Mouse (Mus musculus) lung, embryonic 16.5 days (tissue): ENCODE data around the gene Il13. TPM values are rescaled to one million over a fixed set of nuclear protein-coding genes. Genes with fewer than 3 reads are reported as not detected.

Experiments used
- ATAC-seq: fragments of 200-750 bp; cut with Nextera tagmentation; 2 replicates; pipeline ENCODE4 v1.8.0; 2017; ENCODE audit warnings: low read depth, mild to moderate bottlenecking, moderate library complexity
- H3K27ac ChIP-seq: fragments of 300-500 bp; sonication (generic); 2 replicates; pipeline ENCODE4 v1.5.1; 2014; ENCODE audit warnings: mild to moderate bottlenecking, control low read depth, low read length
- H3K27me3 ChIP-seq: fragments of 300-500 bp; sonication (generic); 2 replicates; pipeline ENCODE4 v1.6.1; 2014; ENCODE audit warnings: low read depth, low read length, mixed read lengths; ENCODE audit not compliant: control insufficient read depth, insufficient read depth
- H3K36me3 ChIP-seq: fragments of 300-500 bp; sonication (generic); 2 replicates; pipeline ENCODE4 v1.6.1; 2014; ENCODE audit warnings: low read length; ENCODE audit not compliant: control insufficient read depth, insufficient read depth
- H3K4me1 ChIP-seq: fragments of 300-500 bp; sonication (generic); replicated peaks from 2 replicates; pipeline ENCODE4 v1.6.1; 2014; ENCODE audit warnings: low read length, mixed read lengths; ENCODE audit not compliant: control insufficient read depth, insufficient read depth
- H3K4me2 ChIP-seq: fragments of 300-500 bp; sonication (generic); 2 replicates; pipeline ENCODE4 v1.6.1; 2014; ENCODE audit warnings: low read depth, low read length, control low read depth
- H3K4me3 ChIP-seq: fragments of 300-500 bp; sonication (generic); 2 replicates; pipeline ENCODE4 v1.5.1; 2014; ENCODE audit warnings: mild to moderate bottlenecking, low read length, control low read depth
- H3K9ac ChIP-seq: fragments of 300-500 bp; sonication (generic); 2 replicates; pipeline ENCODE4 v1.6.1; 2014; ENCODE audit warnings: low read length, control low read depth
- H3K9me3 ChIP-seq: fragments of 300-500 bp; sonication (generic); 2 replicates; pipeline ENCODE4 v1.6.1; 2016; ENCODE audit warnings: low read length; ENCODE audit not compliant: control insufficient read depth
- WGBS: fragments of 180-500 bp; shearing (Covaris S2); extraction: QIAGEN DNeasy Blood & Tissue Kit; methylation state at CpG from one replicate; pipeline ENCODE4 v1.1.7; 2014; 5-methylcytosine and 5-hydroxymethylcytosine counted together
- polyA plus RNA-seq: library from polyadenylated mRNA; unstranded; fragments of >200 nt; fragmentation: Nextera tagmentation; extraction: Ambion mirVana; gene quantifications from 2 replicates; pipeline ENCODE4 v1.2.1, GENCODE M21; 2015

Gene Il13
- polyA plus RNA-seq, 1 experiment from 2014 or later = not detected

DNA sequence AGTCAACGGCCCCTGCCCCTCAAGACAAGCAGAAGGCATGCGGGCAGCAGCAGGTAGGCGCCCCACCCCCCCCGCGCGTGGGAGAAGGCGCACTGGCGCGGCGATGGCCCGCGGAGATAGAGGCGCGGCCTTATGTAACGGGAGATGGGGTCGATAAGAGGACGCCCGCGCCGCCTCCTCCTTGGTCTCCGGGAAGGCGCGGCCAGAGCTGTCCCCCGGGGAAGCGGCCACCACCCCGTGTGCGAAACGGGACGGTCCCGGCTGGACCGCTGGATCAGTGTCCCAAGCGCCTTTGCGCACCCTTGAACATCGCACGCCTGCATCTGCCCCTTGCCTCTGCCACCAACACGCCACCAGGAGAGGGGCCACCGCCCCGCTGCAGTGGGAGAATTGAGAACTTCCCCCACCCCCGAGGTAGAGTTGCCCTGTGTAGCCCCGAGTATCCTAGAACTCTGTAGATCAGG is 1.7 kb upstream of the Il13 start:
- H3K4me2 ChIP-seq = peak overlapping the region; percentile 79
- H3K36me3 ChIP-seq = no peaks in the 10 kb centered on the region
- H3K4me3 ChIP-seq = peak overlapping the region; percentile 43
- no peaks in the 10 kb centered on the region for H3K9me3 ChIP-seq
- peak; percentile 51; the same call in 1 of the 2 replicates for ATAC-seq
- peak overlapping the region; percentile 50; the same call in 1 of the 2 replicates for H3K9ac ChIP-seq
- H3K27ac ChIP-seq = no peak overlapping the region
- peaks cover 9% of the 10 kb centered on the region for H3K27me3 ChIP-seq
- 2% methylated on average over 40 of the region's 40 CpGs for WGBS
- peaks cover 7% of the 10 kb centered on the region for H3K4me1 ChIP-seq

DNA sequence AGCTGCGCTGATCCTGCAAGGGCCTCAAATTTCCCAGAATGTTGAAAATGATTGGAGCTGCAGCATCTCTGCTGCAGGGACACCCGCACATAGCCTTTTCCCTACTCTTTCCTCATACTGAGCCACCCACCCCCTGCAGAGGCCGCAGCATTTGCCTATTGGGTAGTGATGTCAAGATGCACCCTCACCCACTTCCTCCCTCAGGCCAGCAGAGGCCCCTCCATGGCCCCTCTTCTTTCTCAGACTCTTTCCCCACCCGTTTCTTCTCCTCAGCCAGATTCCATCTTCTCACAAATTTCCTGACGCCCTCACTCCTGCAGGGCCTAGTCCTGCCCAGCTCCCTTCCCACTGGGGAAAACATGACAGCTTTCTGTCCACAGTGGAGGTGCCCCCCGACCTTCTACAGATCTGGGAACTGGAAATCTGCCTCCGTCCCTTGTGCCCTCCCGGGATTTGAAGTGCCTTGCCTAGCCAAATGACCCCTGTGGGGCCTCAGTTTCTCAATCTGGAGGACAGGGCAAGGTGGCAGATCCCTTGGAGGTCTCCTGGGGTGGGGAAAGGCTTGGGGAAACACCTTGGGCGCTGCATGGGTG is 1.2 kb upstream of the Il13 start:
- Histone ChIP-seq H3K4me1 (peaks cover 7% of the 10 kb centered on the region), H3K27ac (no peak overlapping the region), H3K27me3 (peaks cover 9% of the 10 kb centered on the region), H3K9ac (peak overlapping the region; percentile 50; the same call in 1 of the 2 replicates), H3K4me2 (peak overlapping the region; percentile 79), H3K36me3 (no peaks in the 10 kb centered on the region), H3K4me3 (peak overlapping the region; percentile 43), H3K9me3 (no peaks in the 10 kb centered on the region)
- WGBS = 39% methylated on average over 9 of the region's 9 CpGs
- no peak for ATAC-seq

DNA sequence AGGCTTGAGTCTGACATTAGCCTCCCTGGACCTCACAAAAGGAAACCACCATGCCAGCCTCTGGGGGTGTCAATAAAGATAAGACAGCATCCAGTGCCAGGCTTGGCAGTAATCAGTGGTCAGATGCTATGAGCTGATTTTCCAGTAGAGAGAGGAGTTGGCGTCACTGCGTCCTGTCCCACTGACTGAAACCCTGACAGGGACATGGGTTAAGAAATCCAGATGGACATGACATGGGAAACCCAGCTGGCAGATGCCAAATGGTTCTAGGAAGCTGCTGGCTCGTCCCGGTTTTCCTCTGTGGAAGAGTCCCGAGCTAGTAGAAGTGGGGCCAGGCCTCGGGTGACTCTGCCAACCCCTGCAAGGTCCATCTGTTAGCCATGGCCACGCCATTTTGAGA is 858 bp downstream of the Il13 start:
- H3K27me3 ChIP-seq = peaks cover 9% of the 10 kb centered on the region
- no peaks in the 10 kb centered on the region for H3K9me3 ChIP-seq
- H3K4me1 ChIP-seq = peaks cover 7% of the 10 kb centered on the region
- H3K9ac ChIP-seq = no peak overlapping the region
- ATAC-seq = no peak
- no peaks in the 10 kb centered on the region for H3K36me3 ChIP-seq
- no peak overlapping the region for H3K4me3 ChIP-seq
- no peak overlapping the region for H3K27ac ChIP-seq
- no peak overlapping the region for H3K4me2 ChIP-seq
- WGBS = 74% methylated on average over 7 of the region's 7 CpGs

GRCm38 (mm10) chr11:53632122-53632733 is 2.3 kb downstream of the Il13 start:
- WGBS = 74% methylated on average over 14 of the region's 14 CpGs
- Histone ChIP-seq H3K4me2 (no peak overlapping the region), H3K9me3 (no peaks in the 10 kb centered on the region), H3K27ac (no peak overlapping the region), H3K9ac (no peak overlapping the region), H3K4me1 (peaks cover 7% of the 10 kb centered on the region), H3K36me3 (no peaks in the 10 kb centered on the region), H3K27me3 (peaks cover 9% of the 10 kb centered on the region), H3K4me3 (no peak overlapping the region)
- no peak for ATAC-seq

DNA sequence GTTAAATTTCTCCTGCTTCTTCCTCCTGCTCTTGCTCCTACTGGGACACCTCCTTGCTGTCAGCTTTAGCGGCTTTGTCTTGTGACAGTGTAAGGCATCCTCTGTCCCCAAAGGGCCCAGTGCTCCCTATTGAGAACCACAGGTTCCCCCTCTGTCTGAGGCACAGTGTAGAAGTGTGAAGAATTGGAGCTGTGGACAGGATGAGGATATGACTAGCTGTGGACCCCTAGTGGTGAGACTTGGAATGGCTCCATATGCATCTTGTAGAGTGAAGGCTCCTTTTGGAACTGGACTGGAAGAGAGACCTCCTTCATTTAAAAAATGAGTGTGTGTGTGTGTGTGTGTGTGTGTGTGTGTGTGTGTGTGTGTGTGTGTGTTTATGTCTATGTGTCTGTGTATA is 6.6 kb downstream of the Il13 start:
- peak; percentile 71; the same call in 1 of the 2 replicates for ATAC-seq
- 12% methylated on average over 1 of the region's 1 CpGs for WGBS
- H3K4me3 ChIP-seq = no peak overlapping the region
- H3K27ac ChIP-seq = no peak overlapping the region
- no peak overlapping the region for H3K4me2 ChIP-seq
- no peaks in the 10 kb centered on the region for H3K36me3 ChIP-seq
- no peak overlapping the region for H3K9ac ChIP-seq
- no peaks in the 10 kb centered on the region for H3K4me1 ChIP-seq
- H3K9me3 ChIP-seq = no peaks in the 10 kb centered on the region
- H3K27me3 ChIP-seq = no peaks in the 10 kb centered on the region

- Histone ChIP-seq H3K27me3 (no peaks in the 10 kb centered on the region), H3K9me3 (no peaks in the 10 kb centered on the region), H3K36me3 (no peaks in the 10 kb centered on the region), H3K4me1 (no peaks in the 10 kb centered on the region), H3K4me2 (no peak overlapping the region), H3K27ac (no peak overlapping the region), H3K9ac (no peak overlapping the region), H3K4me3 (no peak overlapping the region)
- 58% methylated on average over 17 of the region's 17 CpGs for WGBS
- no peak for ATAC-seq
These were observed 7.6 kb downstream of the Il13 start for GRCm38 (mm10) chr11:53626802-53627373.

GRCm38 (mm10) chr11:53624124-53624523 is 10.4 kb downstream of the Il13 start:
- Histone ChIP-seq H3K4me2 (no peak overlapping the region), H3K27ac (no peak overlapping the region), H3K4me1 (no peaks in the 10 kb centered on the region), H3K9me3 (no peaks in the 10 kb centered on the region), H3K4me3 (no peak overlapping the region), H3K27me3 (no peaks in the 10 kb centered on the region), H3K36me3 (no peaks in the 10 kb centered on the region), H3K9ac (no peak overlapping the region)
- 78% methylated on average over 2 of the region's 2 CpGs for WGBS
- no peak for ATAC-seq

GRCm38 (mm10) chr11:53623573-53623972 is 10.9 kb downstream of the Il13 start:
- H3K9ac ChIP-seq = no peak overlapping the region
- H3K4me3 ChIP-seq = no peak overlapping the region
- H3K36me3 ChIP-seq = no peaks in the 10 kb centered on the region
- ATAC-seq = no peak
- no peaks in the 10 kb centered on the region for H3K9me3 ChIP-seq
- H3K4me1 ChIP-seq = no peaks in the 10 kb centered on the region
- 55% methylated on average over 9 of the region's 9 CpGs for WGBS
- H3K27me3 ChIP-seq = no peaks in the 10 kb centered on the region
- no peak overlapping the region for H3K27ac ChIP-seq
- no peak overlapping the region for H3K4me2 ChIP-seq

DNA sequence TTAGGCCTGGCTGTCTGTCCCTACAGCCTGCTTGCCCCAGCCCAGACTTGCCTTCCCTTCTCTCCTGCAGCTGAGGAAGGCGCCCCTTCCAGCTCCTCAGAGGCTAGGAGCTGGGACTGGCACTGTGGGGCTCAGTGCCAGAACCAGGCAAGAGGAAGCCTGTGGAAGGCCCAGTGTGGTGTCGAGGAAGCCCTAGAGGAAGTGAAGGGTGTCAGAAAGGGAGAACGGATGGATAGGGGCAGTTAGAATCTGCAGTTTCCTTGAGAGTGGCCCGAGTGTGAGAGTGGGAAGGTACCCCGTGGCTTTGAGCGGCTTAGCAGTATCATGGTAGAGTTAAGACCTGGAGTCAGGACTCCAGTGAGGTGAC is 12.1 kb downstream of the Il13 start:
- Histone ChIP-seq H3K27ac (no peak overlapping the region), H3K9ac (no peak overlapping the region), H3K4me1 (no peaks in the 10 kb centered on the region), H3K36me3 (no peaks in the 10 kb centered on the region), H3K27me3 (no peaks in the 10 kb centered on the region), H3K4me3 (no peak overlapping the region), H3K4me2 (no peak overlapping the region), H3K9me3 (no peaks in the 10 kb centered on the region)
- 70% methylated on average over 6 of the region's 6 CpGs for WGBS
- no peak for ATAC-seq
